19 mouse cellular contexts compared by ENCODE assay signal in genomic region chr5:80706645-80707056, GRCm38 (mm10).
A peak's percentile ranks its signal among the peaks of the same experiment; 100 is the strongest.
DNase-seq lines count a peak whose midpoint lies in the region; ATAC-seq and TF ChIP-seq lines count a peak whose summit lies in the region.
"Had no signal": no experiment of that assay in that cellular context is flagged by ENCODE, and none has a peak within 500 bp of the region (broad histone marks: within the 10 kb centered on the region; RNA-seq: fewer than 3 reads in every experiment).

No protein-coding gene starts in this region.

- H3K36me3 ChIP-seq in ES-E14 (ENCODE audit: control insufficient read depth, insufficient read depth, low read length, poor library complexity, severe bottlenecking): no peaks in the 10 kb centered on the region
- no peaks in the 10 kb centered on the region for H3K36me3 ChIP-seq in hindbrain, postnatal 0 days (ENCODE audit: insufficient read depth, low read length)
- H3K36me3 ChIP-seq in neural tube, embryonic 15.5 days: no peaks in the 10 kb centered on the region
- H3K36me3 ChIP-seq: embryonic facial prominence, embryonic 15.5 days; hindbrain, embryonic 13.5 days had no signal

- H3K9me3 ChIP-seq in ES-E14 (ENCODE audit: control insufficient read depth, insufficient read depth, low read depth, low read length): no peaks in the 10 kb centered on the region
- no peaks in the 10 kb centered on the region for H3K9me3 ChIP-seq in hindbrain, postnatal 0 days (ENCODE audit: low read length)
- no peaks in the 10 kb centered on the region for H3K9me3 ChIP-seq in neural tube, embryonic 15.5 days (replicated peaks)
- H3K9me3 ChIP-seq: embryonic facial prominence, embryonic 15.5 days; hindbrain, embryonic 13.5 days had no signal

- no peaks in the 10 kb centered on the region for H3K4me1 ChIP-seq in ES-E14 (ENCODE audit: control insufficient read depth in 2 of 2, insufficient read depth in 2 of 2, low read length in 2 of 2, poor library complexity in 1 of 2)
- no peaks in the 10 kb centered on the region for H3K4me1 ChIP-seq in hindbrain, postnatal 0 days (ENCODE audit: insufficient read depth, low read length)
- H3K4me1 ChIP-seq in neural tube, embryonic 15.5 days: no peaks in the 10 kb centered on the region
- H3K4me1 ChIP-seq: embryonic facial prominence, embryonic 15.5 days had no signal

- no peak overlapping the region for H3K9ac ChIP-seq in ES-E14 (ENCODE audit: insufficient read depth, low read depth, low read length, poor library complexity, severe bottlenecking)
- H3K9ac ChIP-seq in hindbrain, postnatal 0 days (replicated peaks; ENCODE audit: low read length): no peak overlapping the region
- no peak overlapping the region for H3K9ac ChIP-seq in neural tube, embryonic 15.5 days (replicated peaks)
- H3K9ac ChIP-seq: embryonic facial prominence, embryonic 15.5 days; hindbrain, embryonic 13.5 days had no signal

- intact Hi-C loops in heart, postnatal 14 days (cut with DNase I): no loop called here

- 76% methylated on average over 8 of the region's 8 CpGs for WGBS in hindbrain, postnatal 0 days
- 80% methylated on average over 8 of the region's 8 CpGs for WGBS in neural tube, embryonic 15.5 days

- in situ Hi-C loops in ES-E14 (cut with MboI; ENCODE audit: low sequenced_read_pairs in 2 of 2, unreplicated experiment in 2 of 2): no loop called here

- TF ChIP-seq CTCF in hindbrain, postnatal 0 days (IDR thresholded peaks at IDR 0.05; ENCODE audit: low read depth): no peak

- no peak overlapping the region for H3K27ac ChIP-seq in ES-E14 (ENCODE audit: insufficient read depth, low read depth, low read length, poor library complexity, severe bottlenecking)
- H3K27ac ChIP-seq in hindbrain, postnatal 0 days: no peak overlapping the region
- H3K27ac ChIP-seq in neural tube, embryonic 15.5 days (replicated peaks): no peak overlapping the region
- H3K27ac ChIP-seq: embryonic facial prominence, embryonic 15.5 days; hindbrain, embryonic 13.5 days had no signal

- no peaks in the 10 kb centered on the region for H3K27me3 ChIP-seq in hindbrain, postnatal 0 days (ENCODE audit: insufficient read depth, low read length)
- H3K27me3 ChIP-seq in neural tube, embryonic 15.5 days (replicated peaks): no peaks in the 10 kb centered on the region
- H3K27me3 ChIP-seq: embryonic facial prominence, embryonic 15.5 days; hindbrain, embryonic 13.5 days had no signal

- H3K4me2 ChIP-seq in hindbrain, postnatal 0 days (ENCODE audit: low read depth, low read length): no peak overlapping the region
- H3K4me2 ChIP-seq in neural tube, embryonic 15.5 days: no peak overlapping the region
- H3K4me2 ChIP-seq: embryonic facial prominence, embryonic 15.5 days; hindbrain, embryonic 13.5 days; liver, embryonic 11.5 days had no signal

- ATAC-seq in hindbrain, postnatal 0 days: no peak
- ATAC-seq in neural tube, embryonic 15.5 days (ENCODE audit: low FRiP score): no peak
- ATAC-seq: forebrain, embryonic 14.5 days; midbrain, embryonic 16.5 days; Patski had no signal

- no peak overlapping the region for H3K4me3 ChIP-seq in ES-E14 (ENCODE audit: insufficient read depth in 1 of 2, low read depth in 1 of 2, low read length in 2 of 2, poor library complexity in 1 of 2, severe bottlenecking in 1 of 2)
- no peak overlapping the region for H3K4me3 ChIP-seq in hindbrain, postnatal 0 days (ENCODE audit: low read length)
- H3K4me3 ChIP-seq in neural tube, embryonic 15.5 days (replicated peaks): no peak overlapping the region
- H3K4me3 ChIP-seq: embryonic facial prominence, embryonic 15.5 days; hindbrain, embryonic 13.5 days had no signal

- DNase-seq in 3T3-L1 (ENCODE audit: low read depth, low spot score): peak; percentile 51
- DNase-seq in ES-E14 (ENCODE audit: low read depth, low spot score): no peak
- peak; percentile 32 to 60 for DNase-seq in heart, adult 9 months (ENCODE audit: low spot score in 2 of 2)
- DNase-seq in heart, postnatal 14 days: peak; percentile 18 to 37
- DNase-seq in layer of hippocampus, adult 9-11 months: no peak
- no peak for DNase-seq in hindbrain, postnatal 0 days (ENCODE audit: low spot score)
- DNase-seq: adrenal gland, postnatal 10 days; cerebellum, adult 2 months; kidney, adult 11 months; kidney, postnatal 25 days; right cerebral cortex, postnatal 25 days; thymus, adult 18-20 months had no signal

TF ChIP-seq in ES-E14, 5 proteins besides CTCF, POLR2A, EP300 and RAD21:
- TF ChIP-seq MAFK (IDR thresholded peaks at IDR 0.05; ENCODE audit: insufficient read depth, low read depth, low read length) (peak; percentile 32; the same call in 1 of the 2 replicates), ZC3H11A (IDR thresholded peaks at IDR 0.05; ENCODE audit: borderline replicate concordance, low read depth, low read length) (no peak)

Comparison
In these comparisons a context has a peak if more than half of its experiments do, and no peak if none do; other contexts are left out.
1. DNase-seq: peak in 3T3-L1 (single experiment), heart, adult 9 months (2 of 2) and heart, postnatal 14 days (2 of 2); none in ES-E14 (single experiment), layer of hippocampus, adult 9-11 months (single experiment) and hindbrain, postnatal 0 days (single experiment).